21 mouse cellular contexts compared by ENCODE assay signal in the genomic region with DNA sequence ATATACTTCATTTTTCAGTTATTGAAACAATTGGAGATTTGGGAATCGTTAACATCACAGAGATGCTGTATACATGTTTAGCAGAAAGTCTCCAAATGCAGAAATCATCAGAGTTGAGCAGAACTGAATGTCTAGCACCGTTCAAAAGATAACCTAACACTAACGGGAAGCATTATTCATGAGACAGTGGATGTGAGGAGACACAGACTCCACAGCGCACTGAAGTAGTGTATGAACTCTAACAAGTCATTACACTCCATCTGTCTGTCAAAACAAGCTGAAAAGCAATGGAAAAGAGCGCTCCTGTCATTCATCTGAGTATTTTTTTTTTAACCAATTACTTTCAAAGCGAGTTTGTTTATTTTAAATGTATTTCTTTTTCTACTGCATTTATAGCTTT.
"Had no signal": no experiment of that assay in that cellular context is flagged by ENCODE, and none has a peak within 500 bp of the region (broad histone marks: within the 10 kb centered on the region; RNA-seq: fewer than 3 reads in every experiment).

No protein-coding gene starts in this region.

- H3K36me3 ChIP-seq: limb, embryonic 10.5 days; liver, embryonic 12.5 days; liver, embryonic 15.5 days; lung, embryonic 15.5 days; midbrain, embryonic 10.5 days; midbrain, embryonic 13.5 days; neural tube, embryonic 13.5 days had no signal

- H3K4me2 ChIP-seq: limb, embryonic 13.5 days; liver, embryonic 12.5 days; liver, embryonic 15.5 days; lung, embryonic 15.5 days; midbrain, embryonic 13.5 days; neural tube, embryonic 13.5 days had no signal

- H3K27me3 ChIP-seq: limb, embryonic 13.5 days; liver, embryonic 12.5 days; liver, embryonic 15.5 days; lung, embryonic 15.5 days; megakaryocyte, embryonic 14.5 days; midbrain, embryonic 13.5 days; neural tube, embryonic 13.5 days had no signal

- ATAC-seq: liver, embryonic 12.5 days; midbrain, embryonic 13.5 days; midbrain, embryonic 16.5 days had no signal

- H3K9me3 ChIP-seq: limb, embryonic 10.5 days; limb, embryonic 13.5 days; liver, embryonic 12.5 days; liver, embryonic 15.5 days; lung, embryonic 15.5 days; midbrain, embryonic 10.5 days; midbrain, embryonic 13.5 days; neural tube, embryonic 13.5 days had no signal

- DNase-seq: kidney, postnatal 14 days; kidney, postnatal 4 days; layer of hippocampus, adult 9-11 months; liver; lung, adult 18-20 months; lung, postnatal 10 days; lung, postnatal 36 days; thymus, adult 18-20 months; thymus, postnatal 36 days had no signal

- H3K9ac ChIP-seq: limb, embryonic 13.5 days; liver, embryonic 12.5 days; liver, embryonic 15.5 days; lung, embryonic 15.5 days; midbrain, embryonic 13.5 days; neural tube, embryonic 13.5 days had no signal

- H3K4me3 ChIP-seq: layer of hippocampus, adult 2 months; limb, embryonic 10.5 days; limb, embryonic 13.5 days; liver, embryonic 12.5 days; liver, embryonic 15.5 days; lung, embryonic 15.5 days; megakaryocyte, embryonic 14.5 days; midbrain, embryonic 10.5 days; midbrain, embryonic 13.5 days; myocyte; neural tube, embryonic 13.5 days had no signal

- H3K27ac ChIP-seq: layer of hippocampus, adult 2 months; limb, embryonic 10.5 days; limb, embryonic 13.5 days; liver, embryonic 12.5 days; liver, embryonic 15.5 days; lung, embryonic 15.5 days; midbrain, embryonic 10.5 days; midbrain, embryonic 13.5 days; neural tube, embryonic 13.5 days had no signal

- H3K4me1 ChIP-seq: limb, embryonic 13.5 days; liver, embryonic 12.5 days; liver, embryonic 15.5 days; lung, embryonic 15.5 days; megakaryocyte, embryonic 14.5 days; midbrain, embryonic 10.5 days; neural tube, embryonic 13.5 days had no signal
